Mouse (Mus musculus) midbrain, embryonic 15.5 days (tissue): Measurements from ENCODE around the gene Gm9844. TPM values are rescaled to one million over a fixed set of nuclear protein-coding genes. Genes with fewer than 3 reads are reported as not detected.

ENCODE experiments used
- ATAC-seq: fragments of 200-750 bp; cut with Nextera tagmentation; replicated peaks from 2 replicates; pipeline ENCODE4 v1.8.0; 2017; ENCODE audit warnings: moderate TSS enrichment
- H3K27ac ChIP-seq: fragments of 300-500 bp; sonication (generic); 2 replicates; pipeline ENCODE4 v1.5.1; 2015; ENCODE audit warnings: mild to moderate bottlenecking, inconsistent platforms
- H3K27me3 ChIP-seq: fragments of 300-500 bp; sonication (generic); replicated peaks from 2 replicates; pipeline ENCODE4 v1.6.1; 2015; ENCODE audit warnings: inconsistent platforms
- H3K36me3 ChIP-seq: fragments of 300-500 bp; sonication (generic); replicated peaks from 2 replicates; pipeline ENCODE4 v1.6.1; 2015; ENCODE audit warnings: inconsistent platforms
- H3K4me1 ChIP-seq: fragments of 300-500 bp; sonication (generic); 2 replicates; pipeline ENCODE4 v1.6.1; 2015; ENCODE audit warnings: inconsistent platforms
- H3K4me2 ChIP-seq: fragments of 300-500 bp; sonication (generic); 2 replicates; pipeline ENCODE4 v1.6.1; 2015; ENCODE audit warnings: inconsistent platforms, mild to moderate bottlenecking, moderate library complexity
- H3K4me3 ChIP-seq: fragments of 300-500 bp; sonication (generic); 2 replicates; pipeline ENCODE4 v1.5.1; 2015; ENCODE audit warnings: mild to moderate bottlenecking, inconsistent platforms
- H3K9ac ChIP-seq: fragments of 300-500 bp; sonication (generic); 2 replicates; pipeline ENCODE4 v1.6.1; 2015; ENCODE audit warnings: mild to moderate bottlenecking, inconsistent platforms
- H3K9me3 ChIP-seq: fragments of 300-500 bp; sonication (generic); 2 replicates; pipeline ENCODE4 v1.6.1; 2016; ENCODE audit warnings: inconsistent platforms
- WGBS: fragments of 180-500 bp; shearing (Covaris S2); methylation state at CpG from one replicate; pipeline ENCODE4 v1.1.7; 2015; ENCODE audit warnings: mixed read lengths; 5-methylcytosine and 5-hydroxymethylcytosine counted together
- polyA plus RNA-seq: library from polyadenylated mRNA; unstranded; fragments of >200 nt; fragmentation: Nextera tagmentation; extraction: Ambion mirVana; gene quantifications from 2 replicates; pipeline ENCODE4 v1.2.1, GENCODE M21; 2015

Gm9844 gene
- polyA plus RNA-seq, 1 experiment from 2014 or later: 34.5 TPM

DNA sequence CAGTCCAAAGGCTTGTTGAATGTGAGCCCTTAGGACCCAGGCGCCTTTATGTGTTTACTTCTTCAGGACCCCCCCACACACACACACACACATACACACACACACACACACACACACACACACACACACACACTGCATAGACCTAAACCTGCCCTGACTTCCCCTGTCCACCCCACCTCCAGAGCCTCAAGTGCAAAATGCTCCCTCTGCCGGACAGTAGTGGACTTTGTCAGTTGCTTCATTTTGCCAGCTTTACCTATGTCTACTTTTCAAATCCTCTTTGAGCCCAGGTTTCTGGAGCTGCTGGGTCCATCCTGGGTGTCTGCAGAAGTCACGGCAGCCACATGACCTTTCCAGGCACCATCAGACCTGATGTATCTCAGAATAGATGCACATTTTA lies 42.9 kb downstream of the Gm9844 start:
- Histone ChIP-seq H3K4me3 (peak overlapping the region; percentile 68), H3K27ac (peak overlapping the region; percentile 89), H3K9ac (peak overlapping the region; percentile 82), H3K4me1 (peaks cover 38% of the 10 kb centered on the region), H3K27me3 (no peaks in the 10 kb centered on the region), H3K4me2 (peak overlapping the region; percentile 79), H3K9me3 (no peaks in the 10 kb centered on the region), H3K36me3 (0 out of 2 replicates have a peak, but pooled peaks cover 2% of the 10 kb centered on the region)
- peak; percentile 25 for ATAC-seq
- 17% methylated on average over 3 of the region's 3 CpGs for WGBS

- no peak for ATAC-seq
- 42% methylated on average over 6 of the region's 6 CpGs for WGBS
- Histone ChIP-seq H3K9ac (no peak overlapping the region; the same call in 1 of the 2 replicates), H3K4me2 (no peak overlapping the region), H3K4me3 (no peak overlapping the region), H3K27me3 (no peaks in the 10 kb centered on the region), H3K36me3 (0 out of 2 replicates have a peak, but pooled peaks cover 2% of the 10 kb centered on the region), H3K9me3 (no peaks in the 10 kb centered on the region), H3K4me1 (peaks cover 38% of the 10 kb centered on the region), H3K27ac (no peak overlapping the region)
These were observed 44.5 kb downstream of the Gm9844 start for GRCm38 (mm10) chr7:24906551-24906950.

GRCm38 (mm10) chr7:24907211-24907748 lies 45.3 kb downstream of the Gm9844 start:
- no peak overlapping the region for H3K27ac ChIP-seq
- no peak overlapping the region for H3K4me2 ChIP-seq
- H3K27me3 ChIP-seq: no peaks in the 10 kb centered on the region
- WGBS: 45% methylated on average over 13 of the region's 13 CpGs
- no peak for ATAC-seq
- 0 out of 2 replicates have a peak, but pooled peaks cover 2% of the 10 kb centered on the region for H3K36me3 ChIP-seq
- no peaks in the 10 kb centered on the region for H3K9me3 ChIP-seq
- H3K4me3 ChIP-seq: no peak overlapping the region
- peaks cover 38% of the 10 kb centered on the region for H3K4me1 ChIP-seq
- H3K9ac ChIP-seq: no peak overlapping the region

Other genes starting within 250 kb of the Gm9844 start
- gene Lypd3, start 225.7 kb upstream of the Gm9844 start, polyA plus RNA-seq: 0.31 and 0.49 TPM in 2 replicates
- 0.17 TPM in 1 of 2 replicates, not detected in the other for gene Tex101, start 185.5 kb upstream of the Gm9844 start, polyA plus RNA-seq
- gene BC049730, start 153.0 kb upstream of the Gm9844 start, polyA plus RNA-seq: not detected in 2 replicates
- gene Gm4763, start 135.3 kb upstream of the Gm9844 start, polyA plus RNA-seq: not detected in 2 replicates
- gene Cd177, start 101.9 kb upstream of the Gm9844 start, polyA plus RNA-seq: 0.27 and 0.57 TPM in 2 replicates
- gene Ceacam10, start 85.0 kb upstream of the Gm9844 start, polyA plus RNA-seq: 0.18 TPM in 1 of 2 replicates, not detected in the other
- gene Lypd4, start 7.7 kb downstream of the Gm9844 start, polyA plus RNA-seq: 0.13 TPM in 1 of 2 replicates, not detected in the other
- gene Dmrtc2, start 7.8 kb downstream of the Gm9844 start, polyA plus RNA-seq: 0.13 and 0.41 TPM in 2 replicates
- gene Rps19, start 22.2 kb downstream of the Gm9844 start, polyA plus RNA-seq: 1,081 and 1,108 TPM in 2 replicates
- gene Cd79a, start 35.2 kb downstream of the Gm9844 start, polyA plus RNA-seq: 0.42 and 0.49 TPM in 2 replicates
- gene Arhgef1, start 40.7 kb downstream of the Gm9844 start, polyA plus RNA-seq: 69.9 and 70.0 TPM in 2 replicates
- 5.0 and 6.4 TPM in 2 replicates for gene Gm4881, start 82.3 kb downstream of the Gm9844 start, polyA plus RNA-seq
- gene Rabac1, start 110.5 kb downstream of the Gm9844 start, polyA plus RNA-seq: 275 and 289 TPM in 2 replicates
- gene Atp1a3, start 143.7 kb downstream of the Gm9844 start, polyA plus RNA-seq: 405 and 430 TPM in 2 replicates
- 19.5 and 22.1 TPM in 2 replicates for gene Grik5, start 210.1 kb downstream of the Gm9844 start, polyA plus RNA-seq
- 39.1 and 41.3 TPM in 2 replicates for gene Zfp574, start 210.4 kb downstream of the Gm9844 start, polyA plus RNA-seq